Mouse (Mus musculus) urinary bladder, postnatal 36 days (tissue): ENCODE results near the gene Eif4e1b.
A peak's percentile ranks its signal among the peaks of the same experiment; 100 is the strongest.

Experiments
- DNase-seq, 2 experiments: peaks; one replicate each; pipeline ENCODE4 v3.0.0; 2022; ENCODE audit warnings: low spot score in 2 of 2, mixed read lengths in 1 of 2

The Eif4e1b gene

GRCm38 (mm10) chr13:54799701-54800100 is 15.9 kb downstream of the Eif4e1b start:
- DNase-seq = peak; percentile 54 to 76

GRCm38 (mm10) chr13:54800206-54800605 is 16.4 kb downstream of the Eif4e1b start:
- no peak for DNase-seq

- DNase-seq = no peak
Observed at GRCm38 (mm10) chr13:54803010-54803409, 19.2 kb downstream of the Eif4e1b start.

GRCm38 (mm10) chr13:54805134-54805838 is 21.5 kb downstream of the Eif4e1b start:
- no peak for DNase-seq

- DNase-seq = no peak
Observed at GRCm38 (mm10) chr13:54806434-54806976, 22.7 kb downstream of the Eif4e1b start.

GRCm38 (mm10) chr13:54808067-54808466 is 24.3 kb downstream of the Eif4e1b start:
- DNase-seq = no peak

- no peak for DNase-seq
Observed at GRCm38 (mm10) chr13:54811476-54811875, 27.7 kb downstream of the Eif4e1b start.

- DNase-seq = no peak
Observed at GRCm38 (mm10) chr13:54813381-54813780, 29.6 kb downstream of the Eif4e1b start.

- DNase-seq = no peak
Observed at GRCm38 (mm10) chr13:54818399-54819254, 34.8 kb downstream of the Eif4e1b start.

- DNase-seq = no peak
Observed at GRCm38 (mm10) chr13:54821106-54821505, 37.3 kb downstream of the Eif4e1b start.

- DNase-seq = no peak
Observed at GRCm38 (mm10) chr13:54821931-54822330, 38.1 kb downstream of the Eif4e1b start.

- DNase-seq = peak in 1 of 2 experiments; percentile 8
Observed at GRCm38 (mm10) chr13:54824111-54824931, 40.5 kb downstream of the Eif4e1b start.

GRCm38 (mm10) chr13:54827992-54828391 is 44.2 kb downstream of the Eif4e1b start:
- DNase-seq = no peak

GRCm38 (mm10) chr13:54828508-54828907 is 44.7 kb downstream of the Eif4e1b start:
- DNase-seq = no peak

- no peak for DNase-seq
Observed at GRCm38 (mm10) chr13:54829450-54829849, 45.7 kb downstream of the Eif4e1b start.

- DNase-seq = no peak
Observed at GRCm38 (mm10) chr13:54836351-54837030, 52.7 kb downstream of the Eif4e1b start.

- DNase-seq = no peak
Observed at GRCm38 (mm10) chr13:54837061-54837460, 53.3 kb downstream of the Eif4e1b start.

GRCm38 (mm10) chr13:54837471-54837889 is 53.7 kb downstream of the Eif4e1b start:
- no peak for DNase-seq
